Mouse (Mus musculus): Measurements from ENCODE around the gene Tal1. TPM values are rescaled to one million over a fixed set of nuclear protein-coding genes. Genes with fewer than 3 reads are reported as not detected.

Tal1 gene
- polyA plus RNA-seq, 1 experiment, result 1.3 TPM

DNA sequence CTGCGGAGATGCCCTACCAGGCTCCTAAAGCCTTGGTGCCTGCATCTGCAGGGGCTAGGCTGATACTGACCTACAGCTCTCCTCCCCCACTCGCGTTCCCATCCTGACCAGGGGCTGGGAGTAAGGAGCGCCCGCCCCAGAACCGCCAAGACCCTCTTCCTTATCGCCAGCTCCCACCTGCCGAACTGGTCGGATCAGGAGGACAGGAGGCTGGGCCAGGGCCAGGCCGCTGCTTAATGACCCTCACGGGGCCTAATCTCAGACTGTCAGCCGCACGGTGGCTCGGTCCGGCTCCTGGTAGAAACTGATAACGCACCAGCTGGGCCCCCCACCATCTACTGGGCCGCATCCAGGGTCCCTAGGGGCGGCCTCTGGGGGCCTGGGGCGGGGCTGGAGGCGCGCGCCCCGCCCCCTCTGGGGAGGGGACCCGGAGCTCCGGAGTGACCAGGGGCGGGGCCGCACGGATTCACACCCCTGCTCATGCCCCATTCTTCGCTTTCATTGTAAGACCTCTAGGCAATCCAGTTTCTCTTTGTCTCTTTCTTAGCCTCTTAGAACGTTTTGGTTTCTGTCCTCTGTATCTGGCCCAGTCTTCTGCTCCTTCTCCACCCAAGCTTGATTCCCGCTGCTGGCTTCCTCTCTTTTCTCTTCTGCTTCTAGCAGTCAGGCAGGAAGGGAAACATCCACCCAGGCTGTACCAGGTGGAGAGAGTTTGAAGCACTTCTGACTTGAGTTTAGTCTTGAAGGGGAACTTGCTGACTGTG, 39.6 kb downstream of the Tal1 start:
- no peak overlapping the region for H3K27ac ChIP-seq (ENCODE audit: control insufficient read depth, insufficient read depth, low read depth, low read length)
- peak overlapping the region; percentile 3 for H3K4me3 ChIP-seq (ENCODE audit: control insufficient read depth, low read depth, low read length)
- peaks cover 12% of the 10 kb centered on the region for H3K4me1 ChIP-seq (ENCODE audit: control insufficient read depth, insufficient read depth, low read length)
- no peak for TF ChIP-seq CTCF (IDR thresholded peaks at IDR 0.05; ENCODE audit: control insufficient read depth, insufficient read depth, insufficient replicate concordance, low read depth, low read length)
- no peak for TF ChIP-seq POLR2A (IDR thresholded peaks at IDR 0.05; ENCODE audit: control insufficient read depth, low read depth, low read length)
- no peaks in the 10 kb centered on the region; the same call in 1 of the 2 replicates for H3K27me3 ChIP-seq (ENCODE audit: control insufficient read depth, insufficient read depth, low read length)
- no peaks in the 10 kb centered on the region for H3K36me3 ChIP-seq (ENCODE audit: control insufficient read depth, insufficient read depth, low read length)

DNA sequence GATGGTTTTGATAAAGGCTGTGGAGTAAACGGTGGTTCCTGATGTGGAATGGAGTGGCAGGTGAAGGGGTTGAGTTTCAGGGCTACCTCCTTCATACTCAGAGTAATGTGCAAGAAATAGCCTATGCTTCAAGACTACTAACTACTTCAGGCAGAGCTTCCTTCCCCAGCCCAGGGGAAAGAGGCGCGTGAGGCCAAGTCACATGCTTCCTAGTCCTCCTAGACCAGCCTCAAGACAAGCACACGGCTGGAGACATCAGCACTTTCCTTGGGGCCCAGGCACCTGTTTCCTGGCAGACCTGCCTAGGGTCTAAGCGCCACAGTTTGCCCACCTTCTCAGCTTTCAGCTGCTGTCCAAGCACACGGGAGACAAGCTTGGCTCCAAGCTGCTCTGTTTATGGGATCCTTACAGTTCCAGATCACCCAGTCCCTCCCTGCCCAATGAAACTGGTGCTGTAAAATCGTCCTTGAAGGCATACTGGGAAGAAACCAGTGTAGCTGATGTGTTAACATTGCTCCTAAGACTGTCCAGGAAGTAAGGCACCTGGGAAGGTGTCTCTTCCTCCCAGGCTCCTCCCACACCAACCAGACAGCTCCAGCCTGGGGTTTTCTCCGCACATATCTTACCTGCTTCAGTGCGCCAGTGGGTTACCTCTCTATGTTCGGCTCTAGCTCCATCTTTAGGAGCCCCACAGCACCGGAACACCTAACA, 40.4 kb downstream of the Tal1 start:
- Histone ChIP-seq H3K4me1 (ENCODE audit: control insufficient read depth, insufficient read depth, low read length) (peaks cover 12% of the 10 kb centered on the region), H3K27ac (ENCODE audit: control insufficient read depth, insufficient read depth, low read depth, low read length) (no peak overlapping the region), H3K36me3 (ENCODE audit: control insufficient read depth, insufficient read depth, low read length) (no peaks in the 10 kb centered on the region), H3K4me3 (ENCODE audit: control insufficient read depth, low read depth, low read length) (no peak overlapping the region), H3K27me3 (ENCODE audit: control insufficient read depth, insufficient read depth, low read length) (no peaks in the 10 kb centered on the region; the same call in 1 of the 2 replicates)
- TF ChIP-seq CTCF (IDR thresholded peaks at IDR 0.05; ENCODE audit: control insufficient read depth, insufficient read depth, insufficient replicate concordance, low read depth, low read length) (no peak), POLR2A (IDR thresholded peaks at IDR 0.05; ENCODE audit: control insufficient read depth, low read depth, low read length) (no peak)

DNA sequence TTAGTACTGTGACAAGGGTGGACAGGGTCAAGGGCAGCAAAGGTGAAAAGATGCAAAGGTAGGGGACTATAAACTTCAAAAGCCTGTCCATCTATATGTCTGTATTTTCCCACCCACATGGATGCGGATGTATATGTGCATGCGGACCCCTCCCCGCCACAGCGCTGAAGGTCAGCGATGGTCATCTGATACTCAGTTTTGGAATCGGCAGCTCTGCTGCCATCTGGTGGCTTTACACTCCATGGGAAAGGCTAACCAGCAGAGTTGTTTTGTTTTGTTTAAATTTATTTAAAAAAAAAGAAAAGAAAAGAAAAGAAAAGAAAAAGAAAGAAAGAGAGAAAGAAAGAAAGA, 40.9 kb downstream of the Tal1 start:
- H3K4me1 ChIP-seq (ENCODE audit: control insufficient read depth, insufficient read depth, low read length), result peaks cover 14% of the 10 kb centered on the region
- no peaks in the 10 kb centered on the region; the same call in 1 of the 2 replicates for H3K27me3 ChIP-seq (ENCODE audit: control insufficient read depth, insufficient read depth, low read length)
- H3K4me3 ChIP-seq (ENCODE audit: control insufficient read depth, low read depth, low read length), result no peak overlapping the region
- no peak for TF ChIP-seq POLR2A (IDR thresholded peaks at IDR 0.05; ENCODE audit: control insufficient read depth, low read depth, low read length)
- TF ChIP-seq CTCF (IDR thresholded peaks at IDR 0.05; ENCODE audit: control insufficient read depth, insufficient read depth, insufficient replicate concordance, low read depth, low read length), result no peak
- no peak overlapping the region for H3K27ac ChIP-seq (ENCODE audit: control insufficient read depth, insufficient read depth, low read depth, low read length)
- no peaks in the 10 kb centered on the region for H3K36me3 ChIP-seq (ENCODE audit: control insufficient read depth, insufficient read depth, low read length)

DNA sequence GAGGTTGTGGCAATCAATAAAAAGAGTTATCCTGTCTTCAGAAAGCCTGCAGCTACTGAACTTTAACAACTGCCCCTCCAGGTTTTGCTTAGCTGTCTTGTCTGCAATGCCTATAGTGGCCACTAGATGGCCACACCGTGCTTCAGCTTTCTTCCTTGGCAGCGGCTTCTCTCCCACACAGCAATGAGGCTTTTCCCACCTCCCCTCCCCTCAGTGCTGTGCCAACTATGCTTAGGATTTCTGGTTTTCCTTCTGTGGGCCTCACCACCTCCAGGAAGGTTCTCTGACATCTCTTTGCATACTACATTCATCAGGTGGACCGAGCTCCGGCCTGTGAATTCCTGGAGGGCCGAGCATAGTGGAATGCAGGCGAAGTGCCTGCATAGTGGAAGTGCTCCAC, 45.5 kb downstream of the Tal1 start:
- no peaks in the 10 kb centered on the region for H3K36me3 ChIP-seq (ENCODE audit: control insufficient read depth, insufficient read depth, low read length)
- H3K27ac ChIP-seq (ENCODE audit: control insufficient read depth, insufficient read depth, low read depth, low read length), result no peak overlapping the region
- H3K27me3 ChIP-seq (ENCODE audit: control insufficient read depth, insufficient read depth, low read length), result no peaks in the 10 kb centered on the region; the same call in 1 of the 2 replicates
- H3K4me1 ChIP-seq (ENCODE audit: control insufficient read depth, insufficient read depth, low read length), result peaks cover 2% of the 10 kb centered on the region
- H3K4me3 ChIP-seq (ENCODE audit: control insufficient read depth, low read depth, low read length), result no peak overlapping the region
- TF ChIP-seq CTCF (IDR thresholded peaks at IDR 0.05; ENCODE audit: control insufficient read depth, insufficient read depth, insufficient replicate concordance, low read depth, low read length) (peak; percentile 98), POLR2A (IDR thresholded peaks at IDR 0.05; ENCODE audit: control insufficient read depth, low read depth, low read length) (no peak)

DNA sequence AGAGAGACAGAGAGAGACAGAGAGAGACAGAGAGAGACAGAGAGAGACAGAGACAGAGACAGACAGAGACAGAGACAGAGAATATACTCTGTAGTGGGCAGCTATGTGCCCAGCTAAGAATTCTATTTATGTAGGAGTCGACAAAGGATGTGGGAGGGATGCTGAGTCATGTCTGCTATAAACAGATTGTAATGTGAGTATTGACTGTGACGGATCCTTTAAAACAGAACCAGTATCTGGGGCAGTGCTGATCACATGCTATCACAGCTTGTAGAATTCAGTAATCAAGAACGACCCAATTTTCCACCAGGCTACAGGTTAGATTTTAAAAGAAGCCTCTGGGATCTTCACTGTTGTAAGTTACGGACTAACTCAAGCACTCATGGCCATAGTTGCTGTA, 47.3 kb downstream of the Tal1 start:
- TF ChIP-seq POLR2A (IDR thresholded peaks at IDR 0.05; ENCODE audit: control insufficient read depth, low read depth, low read length) (no peak), CTCF (IDR thresholded peaks at IDR 0.05; ENCODE audit: control insufficient read depth, insufficient read depth, insufficient replicate concordance, low read depth, low read length) (no peak)
- H3K27ac ChIP-seq (ENCODE audit: control insufficient read depth, insufficient read depth, low read depth, low read length), result no peak overlapping the region
- no peak overlapping the region for H3K4me3 ChIP-seq (ENCODE audit: control insufficient read depth, low read depth, low read length)
- H3K36me3 ChIP-seq (ENCODE audit: control insufficient read depth, insufficient read depth, low read length), result no peaks in the 10 kb centered on the region
- peaks cover 2% of the 10 kb centered on the region; the same call in 1 of the 2 replicates for H3K4me1 ChIP-seq (ENCODE audit: control insufficient read depth, insufficient read depth, low read length)
- no peaks in the 10 kb centered on the region for H3K27me3 ChIP-seq (ENCODE audit: control insufficient read depth, insufficient read depth, low read length)

DNA sequence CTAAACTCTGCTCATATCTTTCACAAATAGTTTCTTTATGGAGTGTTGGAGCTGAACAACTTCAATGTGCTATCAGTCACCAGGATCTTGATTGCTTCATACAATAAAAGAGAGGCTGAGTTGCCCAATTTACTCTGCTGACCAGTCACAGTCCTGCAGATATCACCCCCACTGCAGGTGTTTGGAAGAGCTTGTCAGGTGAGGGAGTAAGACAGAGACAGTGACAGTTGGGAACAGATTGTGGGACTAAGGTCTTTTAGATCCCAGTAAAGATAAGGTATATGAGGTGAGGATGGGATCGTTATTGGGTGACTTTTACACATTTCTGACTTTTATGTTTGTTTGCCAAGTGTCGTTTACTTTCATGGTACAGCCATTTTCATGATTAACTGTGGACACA, 54.9 kb downstream of the Tal1 start:
- Histone ChIP-seq H3K27me3 (ENCODE audit: control insufficient read depth, insufficient read depth, low read length) (no peaks in the 10 kb centered on the region), H3K4me3 (ENCODE audit: control insufficient read depth, low read depth, low read length) (no peak overlapping the region), H3K27ac (ENCODE audit: control insufficient read depth, insufficient read depth, low read depth, low read length) (no peak overlapping the region), H3K4me1 (ENCODE audit: control insufficient read depth, insufficient read depth, low read length) (no peaks in the 10 kb centered on the region), H3K36me3 (ENCODE audit: control insufficient read depth, insufficient read depth, low read length) (no peaks in the 10 kb centered on the region)
- no peak for TF ChIP-seq POLR2A (IDR thresholded peaks at IDR 0.05; ENCODE audit: control insufficient read depth, low read depth, low read length)

DNA sequence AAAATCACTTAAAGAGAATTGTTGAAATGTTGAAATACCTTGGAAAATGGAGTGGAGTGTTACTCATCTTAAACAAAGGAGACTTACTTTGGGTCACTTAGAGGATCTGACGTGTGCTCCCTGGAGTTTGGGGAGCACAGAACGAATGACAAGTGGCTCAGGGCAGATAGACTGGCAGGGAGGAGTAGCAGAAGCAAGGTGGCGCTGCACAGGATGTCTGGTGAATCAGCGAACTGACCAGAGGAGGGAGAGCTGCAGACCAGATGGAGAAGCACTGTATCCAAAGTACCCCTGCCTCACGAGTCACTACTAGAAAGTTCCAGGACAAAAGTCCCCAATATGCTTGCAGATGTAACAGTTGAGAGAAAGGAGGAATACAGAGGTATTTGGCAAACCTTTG, 57.0 kb downstream of the Tal1 start:
- H3K4me1 ChIP-seq (ENCODE audit: control insufficient read depth, insufficient read depth, low read length), result no peaks in the 10 kb centered on the region
- H3K27ac ChIP-seq (ENCODE audit: control insufficient read depth, insufficient read depth, low read depth, low read length), result no peak overlapping the region
- no peaks in the 10 kb centered on the region for H3K27me3 ChIP-seq (ENCODE audit: control insufficient read depth, insufficient read depth, low read length)
- H3K36me3 ChIP-seq (ENCODE audit: control insufficient read depth, insufficient read depth, low read length), result no peaks in the 10 kb centered on the region
- no peak overlapping the region for H3K4me3 ChIP-seq (ENCODE audit: control insufficient read depth, low read depth, low read length)
- TF ChIP-seq CTCF (IDR thresholded peaks at IDR 0.05; ENCODE audit: control insufficient read depth, insufficient read depth, insufficient replicate concordance, low read depth, low read length) (0 out of 2 replicates have a peak, but pooled peaks have one; percentile 4), POLR2A (IDR thresholded peaks at IDR 0.05; ENCODE audit: control insufficient read depth, low read depth, low read length) (no peak)
